Mouse (Mus musculus) testis, adult 2 months (tissue): ENCODE measurements around the gene Samd1. TPM values are rescaled to one million over a fixed set of nuclear protein-coding genes. Genes with fewer than 3 reads are reported as not detected.

Experiments
- H3K27ac ChIP-seq: fragments of 200-500 bp; 2 replicates; pipeline ENCODE4 v1.5.1; 2012; ENCODE audit warnings: low read depth, low read length; ENCODE audit not compliant: control insufficient read depth, insufficient read depth
- H3K27me3 ChIP-seq: fragments of 200-500 bp; 2 replicates; pipeline ENCODE4 v1.6.1; 2012; ENCODE audit warnings: mild to moderate bottlenecking, low read length, moderate library complexity; ENCODE audit not compliant: control insufficient read depth, insufficient read depth
- H3K36me3 ChIP-seq: fragments of 200-500 bp; 2 replicates; pipeline ENCODE4 v1.6.1; 2012; ENCODE audit warnings: mild to moderate bottlenecking, low read length; ENCODE audit not compliant: control insufficient read depth, insufficient read depth
- H3K4me1 ChIP-seq: fragments of 200-500 bp; 2 replicates; pipeline ENCODE4 v1.6.1; 2012; ENCODE audit warnings: low read length; ENCODE audit not compliant: control insufficient read depth, insufficient read depth
- H3K4me3 ChIP-seq: fragments of 200-500 bp; 2 replicates; pipeline ENCODE4 v1.5.1; 2012; ENCODE audit warnings: low read depth, mild to moderate bottlenecking, low read length, moderate library complexity, mixed read lengths; ENCODE audit not compliant: control insufficient read depth
- CTCF ChIP-seq: fragments of 200-500 bp; IDR thresholded peaks from 2 replicates; pipeline ENCODE4 v1.5.1; 2012; ENCODE audit warnings: low read depth, mild to moderate bottlenecking, inconsistent platforms, low read length, moderate library complexity; ENCODE audit not compliant: control insufficient read depth, insufficient read depth, insufficient replicate concordance
- POLR2A ChIP-seq: fragments of 200-500 bp; IDR thresholded peaks from 2 replicates; pipeline ENCODE4 v1.6.1; 2012; ENCODE audit warnings: low read depth, mild to moderate bottlenecking, inconsistent platforms, low read length, moderate library complexity; ENCODE audit not compliant: control insufficient read depth
- polyA plus RNA-seq: library from polyadenylated mRNA; depleted of rRNA; stranded (reverse); fragments of >200 nt; gene quantifications from 2 replicates; pipeline ENCODE4 v1.2.3, GENCODE M21; 2012; rRNA removed

Gene Samd1
- polyA plus RNA-seq, 1 experiment = 15.3 TPM

- H3K4me3 ChIP-seq = no peak overlapping the region
- TF ChIP-seq CTCF (no peak), POLR2A (no peak)
- peaks cover 11% of the 10 kb centered on the region for H3K4me1 ChIP-seq
- H3K36me3 ChIP-seq = no peaks in the 10 kb centered on the region
- no peak overlapping the region for H3K27ac ChIP-seq
- H3K27me3 ChIP-seq = peaks cover 4% of the 10 kb centered on the region
Measured at GRCm38 (mm10) chr8:84046505-84046904, 49.0 kb downstream of the Samd1 start.

DNA sequence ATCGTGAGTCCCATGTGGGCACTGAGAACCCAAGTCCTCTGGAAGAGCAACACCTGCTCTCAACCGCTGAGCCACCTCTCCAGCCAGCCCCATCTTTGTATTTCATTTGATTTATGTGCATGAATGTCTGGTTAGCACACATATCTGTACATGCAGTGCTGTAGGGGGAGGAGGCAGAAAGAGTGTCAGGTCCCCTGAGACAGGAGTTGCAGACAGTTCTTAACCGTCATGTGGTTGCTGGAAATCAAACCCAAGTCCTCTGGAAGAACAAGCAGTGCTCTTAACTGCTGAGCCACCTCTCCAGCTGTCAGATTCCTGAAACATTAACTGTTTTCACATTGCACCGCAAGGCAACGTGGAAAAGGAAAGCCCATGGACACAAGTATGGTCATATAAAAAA lies 50.7 kb downstream of the Samd1 start:
- H3K36me3 ChIP-seq = no peaks in the 10 kb centered on the region
- no peaks in the 10 kb centered on the region for H3K4me1 ChIP-seq
- H3K27me3 ChIP-seq = peaks cover 2% of the 10 kb centered on the region; the same call in 1 of the 2 replicates
- H3K27ac ChIP-seq = no peak overlapping the region
- no peak overlapping the region for H3K4me3 ChIP-seq
- no peak for TF ChIP-seq CTCF
- no peak for TF ChIP-seq POLR2A

Other genes with a start within 250 kb of the Samd1 start
- 54.3 and 64.0 TPM in 2 replicates for gene Adgrl1, start 97.6 kb upstream of the Samd1 start, polyA plus RNA-seq
- 14.9 and 15.2 TPM in 2 replicates for gene Gm10644, start 42.5 kb upstream of the Samd1 start, polyA plus RNA-seq
- gene Asf1b, start 42.2 kb upstream of the Samd1 start, polyA plus RNA-seq = 65.0 and 73.8 TPM in 2 replicates
- 101 and 103 TPM in 2 replicates for gene Prkaca, start 24.7 kb upstream of the Samd1 start, polyA plus RNA-seq
- gene 1700067K01Rik, start 3.8 kb downstream of the Samd1 start, polyA plus RNA-seq = 38.1 and 43.2 TPM in 2 replicates
- 10.9 and 15.1 TPM in 2 replicates for gene 2210011C24Rik, start 14.5 kb downstream of the Samd1 start, polyA plus RNA-seq
- 1.2 and 1.9 TPM in 2 replicates for gene Palm3, start 23.8 kb downstream of the Samd1 start, polyA plus RNA-seq
- gene Il27ra, start 44.9 kb downstream of the Samd1 start, polyA plus RNA-seq = 0.08 and 0.12 TPM in 2 replicates
- 0.84 TPM in 1 of 2 replicates, not detected in the other for gene Rln3, start 47.3 kb downstream of the Samd1 start, polyA plus RNA-seq
- gene Gm10643, start 67.5 kb downstream of the Samd1 start, polyA plus RNA-seq = 6.3 and 6.6 TPM in 2 replicates
- 83.0 and 89.5 TPM in 2 replicates for gene Rfx1, start 69.2 kb downstream of the Samd1 start, polyA plus RNA-seq
- gene Dcaf15, start 107.1 kb downstream of the Samd1 start, polyA plus RNA-seq = 210 and 216 TPM in 2 replicates
- 0.07 and 0.14 TPM in 2 replicates for gene Podnl1, start 128.3 kb downstream of the Samd1 start, polyA plus RNA-seq
- gene Cc2d1a, start 150.3 kb downstream of the Samd1 start, polyA plus RNA-seq = 30.9 and 38.6 TPM in 2 replicates
- 57.2 and 65.0 TPM in 2 replicates for gene 4930432K21Rik, start 150.4 kb downstream of the Samd1 start, polyA plus RNA-seq
- 1.6 and 2.4 TPM in 2 replicates for gene Nanos3, start 187.5 kb downstream of the Samd1 start, polyA plus RNA-seq
- 16.9 and 17.4 TPM in 2 replicates for gene Zswim4, start 239.4 kb downstream of the Samd1 start, polyA plus RNA-seq